Mouse (Mus musculus) olfactory bulb, adult 2 months (tissue): ENCODE measurements around the gene Pgm5. TPM values are rescaled to one million over a fixed set of nuclear protein-coding genes. Genes with fewer than 3 reads are reported as not detected.
"Not testable (repeated sequence)": the region's sequence is repeated elsewhere in the genome, so short reads cannot be mapped to it uniquely, and the experiment has no call there.

Experiments
- H3K27ac ChIP-seq: fragments of 200-500 bp; 2 replicates; pipeline ENCODE4 v1.5.1; 2012; ENCODE audit warnings: low read depth, low read length; ENCODE audit not compliant: insufficient read depth
- H3K4me1 ChIP-seq: fragments of 200-500 bp; 2 replicates; pipeline ENCODE4 v1.6.1; 2012; ENCODE audit warnings: low read length; ENCODE audit not compliant: control insufficient read depth, insufficient read depth
- H3K4me3 ChIP-seq: fragments of 200-500 bp; 2 replicates; pipeline ENCODE4 v1.5.1; 2012; ENCODE audit warnings: mild to moderate bottlenecking, low read depth, low read length, moderate library complexity; ENCODE audit not compliant: insufficient read depth
- CTCF ChIP-seq: fragments of 200-500 bp; IDR thresholded peaks from 2 replicates; pipeline ENCODE4 v1.5.1; 2012; ENCODE audit warnings: low read depth, mild to moderate bottlenecking, low read length, moderate library complexity; ENCODE audit not compliant: insufficient read depth
- POLR2A ChIP-seq: fragments of 200-500 bp; IDR thresholded peaks from 2 replicates; pipeline ENCODE4 v1.6.1; 2012; ENCODE audit warnings: mild to moderate bottlenecking, low read depth, low read length, moderate library complexity; ENCODE audit not compliant: insufficient read depth
- WGBS: fragments of 180-500 bp; shearing (Covaris S2); methylation state at CpG from one replicate; pipeline ENCODE4 v1.1.7; 2018; 5-methylcytosine and 5-hydroxymethylcytosine counted together
- polyA plus RNA-seq: library from polyadenylated mRNA; stranded (reverse); fragments of >200 nt; gene quantifications from 2 replicates; pipeline ENCODE4 v1.2.4, GENCODE M21; 2012; ENCODE audit warnings: low replicate concordance; ENCODE audit not compliant: missing spikeins, insufficient read depth, insufficient read length

Gene Pgm5
- polyA plus RNA-seq, 1 experiment: not detected

DNA sequence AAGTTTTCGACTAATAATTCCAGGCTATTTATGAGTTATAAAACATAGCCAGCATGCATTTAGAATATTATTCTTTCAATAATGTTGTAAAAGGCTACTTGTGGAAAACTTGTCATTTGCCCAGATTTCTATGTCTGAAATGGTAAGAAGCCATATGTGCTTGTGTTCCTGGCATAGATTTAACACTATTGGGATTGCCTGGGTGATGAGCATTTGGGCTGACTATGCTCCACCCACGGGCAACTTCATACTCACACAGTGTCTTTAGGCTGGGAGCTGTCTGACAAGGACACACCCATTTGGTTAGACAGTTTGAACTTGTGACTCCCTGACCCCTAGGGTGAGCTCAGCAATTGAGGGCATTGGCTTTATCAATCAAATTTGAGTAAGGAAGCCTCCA is 157.3 kb downstream of the Pgm5 start:
- Histone ChIP-seq H3K4me3 (no peak overlapping the region), H3K4me1 (no peaks in the 10 kb centered on the region), H3K27ac (no peak overlapping the region)
- TF ChIP-seq CTCF (no peak), POLR2A (no peak)
- 90% methylated on average over 2 of the region's 2 CpGs for WGBS

DNA sequence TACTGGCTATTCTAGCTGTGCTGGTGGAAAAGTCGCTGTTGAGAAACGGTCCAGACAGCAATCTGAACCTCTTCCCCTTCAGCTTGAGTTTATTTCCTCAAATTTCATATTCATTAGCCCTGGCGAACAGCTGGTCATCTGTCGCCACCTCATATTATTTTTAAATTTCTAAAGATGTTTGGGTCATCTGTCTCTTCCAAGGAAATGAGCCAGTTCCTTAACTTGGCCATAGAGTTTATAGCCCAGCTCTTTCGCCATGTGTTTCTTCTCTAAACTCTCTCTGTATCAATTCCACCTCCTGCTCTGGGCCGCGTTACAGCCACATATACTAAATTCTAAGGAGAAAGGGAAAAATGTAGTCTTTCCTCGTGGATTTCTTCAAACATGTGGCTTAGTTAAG is 158.0 kb downstream of the Pgm5 start:
- TF ChIP-seq CTCF: no peak
- no peak for TF ChIP-seq POLR2A
- WGBS: 87% methylated on average over 8 of the region's 8 CpGs
- Histone ChIP-seq H3K4me3 (no peak overlapping the region), H3K27ac (no peak overlapping the region), H3K4me1 (no peaks in the 10 kb centered on the region)

- H3K27ac ChIP-seq, H3K4me1 ChIP-seq, H3K4me3 ChIP-seq: not testable (repeated sequence)
- 73% methylated on average over 1 of the region's 1 CpGs for WGBS
Observed at GRCm38 (mm10) chr19:24703168-24703567, 158.5 kb downstream of the Pgm5 start.

DNA sequence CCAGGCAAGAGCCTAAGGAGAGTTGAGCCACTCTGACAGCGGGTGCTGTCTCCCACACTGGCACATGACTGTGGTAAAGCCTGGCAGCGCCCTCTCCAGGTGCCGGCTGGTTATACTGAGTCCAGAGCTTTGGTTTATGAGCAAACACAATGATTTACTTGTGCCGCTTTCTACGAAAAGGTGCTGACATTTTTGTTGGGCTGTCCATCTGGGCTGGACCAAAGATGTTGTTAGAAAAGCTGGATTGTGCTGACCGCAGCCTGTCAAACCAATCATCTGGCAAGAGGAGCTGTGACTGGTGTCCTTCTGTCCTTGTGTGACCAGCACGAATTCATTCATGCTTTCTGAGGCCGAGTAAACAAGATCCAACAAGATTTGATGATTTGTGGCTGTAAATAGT is 159.9 kb downstream of the Pgm5 start:
- WGBS: 79% methylated on average over 8 of the region's 8 CpGs
- Histone ChIP-seq H3K4me3 (no peak overlapping the region), H3K27ac (no peak overlapping the region), H3K4me1 (no peaks in the 10 kb centered on the region)
- TF ChIP-seq CTCF (no peak), POLR2A (no peak)

DNA sequence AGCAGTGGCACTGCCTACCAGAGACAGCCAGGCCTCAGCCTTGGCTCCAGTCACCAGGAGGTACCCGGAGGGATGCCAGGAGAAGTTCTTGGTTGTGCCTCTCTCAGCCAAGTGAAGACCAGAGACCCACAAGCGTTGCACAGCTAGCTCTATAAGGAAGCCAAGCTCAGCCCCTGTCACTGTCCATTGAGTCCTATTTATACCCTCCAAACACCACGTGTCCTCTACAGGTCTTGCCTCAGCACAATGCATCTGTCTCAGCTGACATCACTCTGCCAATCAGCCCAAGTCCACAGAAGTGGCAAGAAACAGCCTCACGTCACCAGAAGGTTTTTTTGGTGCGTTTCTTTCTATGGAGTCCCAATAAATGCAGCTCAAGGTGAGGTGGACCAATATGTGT is 161.0 kb downstream of the Pgm5 start:
- Histone ChIP-seq H3K4me1 (no peaks in the 10 kb centered on the region), H3K4me3 (no peak overlapping the region), H3K27ac (no peak overlapping the region)
- TF ChIP-seq CTCF: no peak
- WGBS: 92% methylated on average over 5 of the region's 5 CpGs

GRCm38 (mm10) chr19:24699910-24700309 is 161.7 kb downstream of the Pgm5 start:
- Histone ChIP-seq H3K4me1 (no peaks in the 10 kb centered on the region), H3K4me3 (no peak overlapping the region), H3K27ac (no peak overlapping the region)
- TF ChIP-seq CTCF (no peak), POLR2A (no peak)

DNA sequence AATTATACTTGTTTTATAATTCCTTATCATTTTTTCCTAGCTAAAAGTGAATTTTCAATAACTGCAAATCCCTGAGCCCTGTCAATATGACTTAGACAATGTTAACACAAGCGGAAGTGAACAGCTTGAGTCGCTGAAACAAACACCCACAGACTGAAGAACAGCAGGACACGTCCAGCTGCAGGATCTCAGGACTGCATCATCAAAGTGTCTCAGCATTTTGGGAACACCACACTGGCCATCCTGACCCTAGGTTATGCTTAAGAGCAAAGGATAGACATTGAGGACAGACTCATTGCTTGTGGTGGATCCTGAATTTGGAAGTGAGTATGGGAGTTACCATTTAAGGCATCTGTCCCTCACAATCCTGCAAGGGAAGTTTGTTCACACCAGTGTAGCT is 162.5 kb downstream of the Pgm5 start:
- 86% methylated on average over 3 of the region's 3 CpGs for WGBS
- no peak overlapping the region for H3K4me3 ChIP-seq
- no peak overlapping the region for H3K27ac ChIP-seq
- TF ChIP-seq POLR2A: no peak
- TF ChIP-seq CTCF: no peak
- no peaks in the 10 kb centered on the region for H3K4me1 ChIP-seq

GRCm38 (mm10) chr19:24698651-24699050 is 163.0 kb downstream of the Pgm5 start:
- no peak overlapping the region for H3K4me3 ChIP-seq
- TF ChIP-seq CTCF (no peak), POLR2A (no peak)
- no peaks in the 10 kb centered on the region for H3K4me1 ChIP-seq
- H3K27ac ChIP-seq: no peak overlapping the region
- 56% methylated on average over 5 of the region's 5 CpGs for WGBS

DNA sequence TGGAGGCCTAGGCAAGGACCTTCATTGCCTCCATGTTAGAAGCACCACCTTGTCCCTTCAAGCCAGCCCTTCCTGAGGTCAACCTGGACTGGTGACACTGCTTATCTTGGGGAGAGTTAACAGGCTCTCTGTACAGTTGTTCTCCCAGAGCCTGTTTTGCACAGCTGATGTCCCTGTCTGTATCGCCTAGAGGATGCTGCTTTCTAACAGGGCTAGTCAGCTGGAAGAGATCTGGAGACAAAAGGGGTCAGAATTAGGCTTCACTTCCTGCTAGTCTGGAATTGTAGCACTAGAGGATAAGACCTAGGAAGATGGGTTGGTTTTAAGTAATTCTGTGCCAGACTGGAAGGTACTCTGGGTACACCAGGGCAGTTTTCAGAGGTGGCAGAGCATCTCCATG is 163.7 kb downstream of the Pgm5 start:
- no peaks in the 10 kb centered on the region for H3K4me1 ChIP-seq
- 0 out of 2 replicates have a peak overlapping the region, but pooled peaks have one; percentile 14 for H3K27ac ChIP-seq
- TF ChIP-seq POLR2A (no peak), CTCF (no peak)
- 87% methylated on average over 1 of the region's 1 CpGs for WGBS
- no peak overlapping the region for H3K4me3 ChIP-seq

DNA sequence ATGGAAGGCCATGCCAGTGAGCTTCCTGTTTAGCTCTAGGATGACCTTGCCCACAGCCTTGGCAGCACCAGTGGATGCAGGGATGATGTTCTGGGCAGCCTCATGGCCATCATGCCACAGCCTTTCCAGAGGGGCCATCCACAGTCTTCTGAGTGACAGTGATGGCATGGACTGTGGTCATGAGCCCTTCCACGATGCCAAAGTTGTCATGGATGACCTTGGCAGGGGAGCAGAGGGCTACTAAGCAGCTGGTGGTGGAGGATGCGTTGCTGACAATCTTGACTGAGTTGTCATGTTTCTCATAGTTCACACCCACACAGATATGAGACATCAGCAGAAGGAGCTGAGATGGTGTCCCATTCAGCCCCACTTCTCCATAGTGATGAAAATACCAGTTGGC is 169.0 kb downstream of the Pgm5 start:
- no peak for TF ChIP-seq CTCF
- no peak for TF ChIP-seq POLR2A
- no peaks in the 10 kb centered on the region for H3K4me1 ChIP-seq
- no peak overlapping the region for H3K4me3 ChIP-seq
- 95% methylated on average over 2 of the region's 2 CpGs for WGBS
- no peak overlapping the region for H3K27ac ChIP-seq
